ENCODE assay signal across 9 mouse cellular contexts in the genomic region with DNA sequence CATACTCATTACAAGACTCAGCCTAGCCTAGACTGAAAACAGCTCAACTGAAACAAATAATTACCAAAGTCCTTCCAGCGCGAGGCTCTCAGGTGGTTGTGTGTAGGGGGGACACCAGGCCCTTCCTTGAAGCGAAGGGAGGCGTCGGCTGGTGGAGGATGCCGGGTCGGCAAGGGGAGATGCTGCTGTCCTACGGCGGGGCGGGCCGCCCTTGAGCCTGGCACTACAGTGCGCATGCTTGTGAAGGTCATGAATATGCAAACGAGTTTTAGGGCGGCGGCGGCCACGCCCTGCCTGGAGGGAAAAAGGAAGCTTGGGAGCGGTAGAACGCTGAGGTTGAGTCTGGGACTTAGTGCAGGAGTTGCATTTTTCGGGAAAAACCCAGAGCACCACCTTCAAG. TPM values are rescaled to one million over a fixed set of nuclear protein-coding genes. Genes with fewer than 3 reads are reported as not detected.
DNase-seq lines count a peak whose midpoint lies in the region; ATAC-seq lines count a peak whose summit lies in the region.
"Had no signal": no experiment of that assay in that cellular context is flagged by ENCODE, and none has a peak within 500 bp of the region (broad histone marks: within the 10 kb centered on the region; RNA-seq: fewer than 3 reads in every experiment).

No protein-coding gene starts in this region.

- no peaks in the 10 kb centered on the region for H3K9me3 ChIP-seq in embryonic facial prominence, embryonic 15.5 days (replicated peaks)
- H3K9me3 ChIP-seq in heart, embryonic 10.5 days, result no peaks in the 10 kb centered on the region
- H3K9me3 ChIP-seq in liver, embryonic 16.5 days (replicated peaks; ENCODE audit: control insufficient read depth, low read length), result no peaks in the 10 kb centered on the region
- H3K9me3 ChIP-seq in neural tube, embryonic 13.5 days, result no peaks in the 10 kb centered on the region

- no peaks in the 10 kb centered on the region for H3K36me3 ChIP-seq in embryonic facial prominence, embryonic 15.5 days
- H3K36me3 ChIP-seq in heart, embryonic 10.5 days, result no peaks in the 10 kb centered on the region
- H3K36me3 ChIP-seq in liver, embryonic 16.5 days (ENCODE audit: control insufficient read depth, insufficient read depth), result no peaks in the 10 kb centered on the region
- H3K36me3 ChIP-seq in neural tube, embryonic 13.5 days, result no peaks in the 10 kb centered on the region

- peaks cover 15% of the 10 kb centered on the region for H3K27me3 ChIP-seq in embryonic facial prominence, embryonic 15.5 days
- H3K27me3 ChIP-seq in heart, embryonic 10.5 days (ENCODE audit: insufficient read depth, poor library complexity, severe bottlenecking), result peaks cover 84% of the 10 kb centered on the region
- H3K27me3 ChIP-seq in liver, embryonic 16.5 days (ENCODE audit: control insufficient read depth, insufficient read depth, low read depth, low read length), result peaks cover 30% of the 10 kb centered on the region
- H3K27me3 ChIP-seq in neural tube, embryonic 13.5 days, result peaks cover 42% of the 10 kb centered on the region
- H3K27me3 ChIP-seq: Patski had no signal

- ATAC-seq in embryonic facial prominence, embryonic 15.5 days (ENCODE audit: insufficient number of reproducible peaks, low FRiP score, low TSS enrichment, low read depth), result 0 out of 2 replicates have a peak, but pooled peaks have one; percentile 18
- ATAC-seq in liver, embryonic 16.5 days (ENCODE audit: low read depth), result peak; percentile 56
- ATAC-seq in neural tube, embryonic 13.5 days (ENCODE audit: low read depth), result peak; percentile 41; the same call in 1 of the 2 replicates
- ATAC-seq: Patski had no signal

- peak overlapping the region; percentile 53 for H3K4me2 ChIP-seq in embryonic facial prominence, embryonic 15.5 days (replicated peaks)
- H3K4me2 ChIP-seq in liver, embryonic 16.5 days (ENCODE audit: low read depth, low read length), result peak overlapping the region; percentile 67
- peak overlapping the region; percentile 53 for H3K4me2 ChIP-seq in neural tube, embryonic 13.5 days

- no peak overlapping the region for H3K9ac ChIP-seq in embryonic facial prominence, embryonic 15.5 days
- no peak overlapping the region for H3K9ac ChIP-seq in liver, embryonic 16.5 days (ENCODE audit: low read depth, low read length)
- H3K9ac ChIP-seq in neural tube, embryonic 13.5 days, result peak overlapping the region; percentile 55

- peak; percentile 61 for DNase-seq in layer of hippocampus, adult 11-12 months (ENCODE audit: low spot score)
- DNase-seq in layer of hippocampus, postnatal 14 days (ENCODE audit: low spot score in 2 of 2), result no peak
- DNase-seq in heart, embryonic 10.5 days (ENCODE audit: low spot score), result peak; percentile 90
- DNase-seq in kidney, adult 9 months, result peak; percentile 78
- peak; percentile 41 to 54 for DNase-seq in thymus, adult 18-20 months

- H3K27ac ChIP-seq in embryonic facial prominence, embryonic 15.5 days (replicated peaks), result 0 out of 2 replicates have a peak overlapping the region, but pooled peaks have one; percentile 28
- H3K27ac ChIP-seq in heart, embryonic 10.5 days, result peak overlapping the region; percentile 23; the same call in 1 of the 2 replicates
- no peak overlapping the region for H3K27ac ChIP-seq in liver, embryonic 16.5 days (ENCODE audit: low read length)
- H3K27ac ChIP-seq in neural tube, embryonic 13.5 days (replicated peaks), result peak overlapping the region; percentile 77

- peaks cover 76% of the 10 kb centered on the region for H3K4me1 ChIP-seq in embryonic facial prominence, embryonic 15.5 days
- peaks cover 43% of the 10 kb centered on the region for H3K4me1 ChIP-seq in heart, embryonic 10.5 days
- peaks cover 9% of the 10 kb centered on the region for H3K4me1 ChIP-seq in liver, embryonic 16.5 days (ENCODE audit: control insufficient read depth, low read depth, low read length)
- H3K4me1 ChIP-seq in neural tube, embryonic 13.5 days (replicated peaks), result peaks cover 95% of the 10 kb centered on the region

- WGBS in embryonic facial prominence, embryonic 15.5 days, result under 1% methylated on average over 20 of the region's 20 CpGs
- 1% methylated on average over 20 of the region's 20 CpGs for WGBS in heart, embryonic 10.5 days
- 1% methylated on average over 20 of the region's 20 CpGs for WGBS in liver, embryonic 16.5 days (ENCODE audit: insufficient replicate concordance)
- WGBS in neural tube, embryonic 13.5 days, result under 1% methylated on average over 20 of the region's 20 CpGs

- H3K4me3 ChIP-seq in embryonic facial prominence, embryonic 15.5 days (replicated peaks), result peak overlapping the region; percentile 32
- peak overlapping the region; percentile 53 for H3K4me3 ChIP-seq in heart, embryonic 10.5 days
- peak overlapping the region; percentile 42 for H3K4me3 ChIP-seq in liver, embryonic 16.5 days (ENCODE audit: low read depth, low read length)
- peak overlapping the region; percentile 25 for H3K4me3 ChIP-seq in neural tube, embryonic 13.5 days

RNA-seq across cellular contexts. Expression of a gene that starts 38.3 kb away (rescaled TPM):
- 10 to 100 TPM; 21.8 to 22.6 TPM for total RNA-seq in layer of hippocampus, postnatal 14 days (2021)
- 13.5 and 19.2 TPM in 2 replicates for polyA plus RNA-seq in embryonic facial prominence, embryonic 15.5 days (2015; fragmentation: Nextera tagmentation; extraction: Ambion mirVana)
- 0.53 and 1.0 TPM in 2 replicates for polyA plus RNA-seq in heart, embryonic 10.5 days (2016; fragmentation: Nextera tagmentation; extraction: Ambion mirVana)
- polyA plus RNA-seq in liver, embryonic 16.5 days (2015; fragmentation: Nextera tagmentation; extraction: Ambion mirVana), result 0.09 and 0.19 TPM in 2 replicates
- polyA plus RNA-seq in neural tube, embryonic 13.5 days (2015; fragmentation: Nextera tagmentation; extraction: Ambion mirVana), result 9.6 and 10.9 TPM in 2 replicates

Comparison
In these comparisons a context has a peak if more than half of its experiments do, and no peak if none do; other contexts are left out.
1. DNase-seq: peak in layer of hippocampus, adult 11-12 months (single experiment), heart, embryonic 10.5 days (single experiment), kidney, adult 9 months (single experiment) and thymus, adult 18-20 months (2 of 2); none in layer of hippocampus, postnatal 14 days (0 of 2).
2. Peak in every context shown above with its lines, with median percentiles within 50 percentile points of each other: ATAC-seq, H3K4me2 ChIP-seq and H3K4me3 ChIP-seq.